Mouse (Mus musculus) spleen, postnatal 4 days (tissue): Measurements from ENCODE around the gene Pcgf1.
A peak's percentile ranks its signal among the peaks of the same experiment; 100 is the strongest.

Source experiments
- DNase-seq, 2 experiments: peaks; one replicate each; pipeline ENCODE4 v3.0.0; 2022; ENCODE audit warnings: low spot score in 2 of 2

The Pcgf1 gene

DNA sequence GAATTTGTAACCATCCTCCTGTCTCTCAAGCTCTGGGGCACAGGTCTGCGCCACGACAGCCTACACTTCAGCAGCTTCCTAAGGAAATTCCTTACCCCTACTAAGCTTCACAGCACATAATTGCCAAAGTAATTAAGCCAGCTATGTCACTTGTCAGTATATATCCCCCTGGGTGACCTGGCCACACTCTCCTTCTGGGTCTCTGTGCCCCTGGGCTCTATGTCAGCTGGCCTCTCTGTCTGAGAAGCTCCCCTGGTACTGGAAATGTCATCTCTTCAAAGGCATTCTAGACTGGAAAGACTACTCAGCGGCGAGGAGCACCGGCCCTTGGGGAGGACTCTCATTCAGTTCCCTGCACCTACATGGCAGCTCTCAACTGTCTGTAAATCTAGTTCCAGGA, 45.3 kb downstream of the Pcgf1 start:
- DNase-seq = no peak

DNA sequence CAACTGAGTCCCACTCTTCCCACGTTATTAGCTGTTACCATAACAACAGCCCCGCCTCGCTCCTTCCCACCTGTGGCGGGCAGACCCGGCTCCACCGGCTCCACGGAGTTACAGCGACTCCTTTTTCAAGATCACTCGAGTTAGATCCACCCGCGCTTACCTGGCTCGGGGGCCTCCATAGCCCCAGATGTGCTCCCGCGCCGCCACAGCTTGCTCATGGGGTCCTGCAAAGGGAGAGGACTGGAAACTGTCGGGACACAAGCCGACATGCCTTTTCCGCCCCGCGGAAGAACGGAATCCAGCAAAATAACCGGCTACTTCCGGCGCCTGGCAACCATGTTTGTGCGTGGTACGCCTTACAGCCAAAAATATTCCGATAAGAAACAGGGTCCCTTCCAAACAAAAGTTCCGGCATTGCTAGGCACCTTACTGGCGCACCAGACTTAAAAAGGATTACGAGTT, 47.2 kb downstream of the Pcgf1 start:
- peak; percentile 89 to 92 for DNase-seq

DNA sequence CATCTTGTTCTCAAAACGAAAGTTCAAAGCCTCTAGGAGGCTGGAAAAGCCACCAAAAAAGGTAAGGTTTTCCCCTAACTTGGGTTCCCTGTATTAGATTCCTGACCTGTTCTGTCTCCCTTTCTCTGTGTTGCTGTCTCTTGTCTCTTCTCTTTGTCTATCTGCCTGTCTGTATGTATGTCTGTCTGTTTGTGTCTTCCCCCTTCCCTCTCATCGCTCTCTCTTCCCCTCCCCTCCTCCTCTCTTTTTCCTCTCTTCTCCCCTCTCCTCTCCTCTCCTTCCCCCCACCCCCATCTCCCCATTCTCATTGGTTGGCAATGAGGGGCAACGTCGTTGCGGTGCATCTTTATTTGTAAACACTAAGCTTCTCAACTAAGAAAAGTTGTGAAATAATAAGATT, 47.7 kb downstream of the Pcgf1 start, which contains the start of gene Ino80b:
Gene Ino80b (minus strand): TSS at position 101 of the 400 bp plus-strand sequence.
- DNase-seq = no peak

DNA sequence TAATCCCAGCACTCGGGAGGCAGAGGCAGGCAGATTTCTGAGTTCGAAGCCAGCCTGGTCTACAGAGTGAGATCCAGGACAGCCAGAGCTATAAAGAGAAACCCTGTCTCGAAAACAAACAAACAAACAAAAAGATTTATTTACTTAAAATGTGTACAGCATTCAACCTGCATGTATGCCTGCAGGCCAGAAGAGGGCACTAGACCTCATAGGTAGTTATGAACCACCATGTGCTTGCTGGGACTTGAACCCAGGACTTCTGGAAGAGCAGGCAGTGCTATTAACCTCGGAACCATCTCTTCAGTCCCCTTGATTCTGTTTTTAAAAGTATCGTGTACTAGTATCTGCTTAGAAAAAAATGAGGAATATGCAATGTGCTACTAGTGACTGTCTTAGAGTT, 49.8 kb downstream of the Pcgf1 start:
- DNase-seq = no peak
